Mouse (Mus musculus) ZHBTc4 (cell line): ENCODE data around the gene Galr3.
"Not testable (repeated sequence)": the region's sequence is repeated elsewhere in the genome, so short reads cannot be mapped to it uniquely, and the experiment has no call there.

Experiments
- DNase-seq: peaks from one replicate; pipeline ENCODE4 v3.0.0-alpha.2; 2011; ENCODE audit warnings: low read depth, low spot score

Gene Galr3

GRCm38 (mm10) chr15:79041585-79041984 lies at the start of gene Galr3:
TSS of gene Galr3 (plus strand) at chr15:79041885.
- DNase-seq: no peak

GRCm38 (mm10) chr15:78992235-78992634 lies 49.5 kb upstream of the Galr3 start:
- DNase-seq: peak; percentile 67

DNA sequence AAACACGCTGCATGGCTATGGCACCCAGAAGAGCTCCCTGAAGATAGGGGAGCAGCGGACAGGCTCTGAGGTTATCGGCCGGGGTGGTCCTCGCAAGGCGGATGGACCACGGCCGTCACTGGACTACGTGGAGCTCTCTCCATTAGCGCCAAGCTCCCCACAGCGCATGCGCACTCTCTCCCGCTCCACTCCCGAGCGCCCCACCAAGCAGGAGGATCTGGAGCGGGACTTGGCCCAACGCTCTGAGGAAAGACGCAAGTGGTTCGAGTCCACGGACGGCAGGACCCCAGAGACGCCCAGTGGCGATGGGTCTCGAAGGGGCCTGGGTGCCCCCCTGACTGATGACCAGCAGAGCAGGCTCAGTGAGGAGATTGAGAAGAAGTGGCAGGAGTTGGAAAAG lies 48.8 kb upstream of the Galr3 start:
- DNase-seq: peak; percentile 65

GRCm38 (mm10) chr15:78995916-78996315 lies 45.8 kb upstream of the Galr3 start:
- DNase-seq: no peak

DNA sequence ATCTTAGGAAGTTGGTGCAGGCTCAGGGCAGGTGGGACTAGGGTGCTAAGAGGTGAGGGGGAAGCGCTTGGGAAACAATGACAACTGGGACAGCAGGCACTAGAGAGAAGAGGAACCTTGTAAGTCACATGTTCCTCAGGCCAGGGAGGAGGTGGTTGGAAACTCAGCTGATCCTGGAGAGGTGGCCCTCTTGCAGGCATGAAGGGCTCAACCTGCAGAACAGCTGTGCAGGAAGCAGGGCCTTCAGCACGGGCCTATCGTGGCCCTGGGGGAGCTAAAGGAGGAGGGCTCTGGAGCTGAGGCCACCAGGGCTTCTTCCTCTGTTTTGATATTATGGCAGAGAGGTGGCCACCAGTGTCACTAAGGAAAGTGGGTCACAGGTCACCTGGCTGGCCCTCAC lies 45.0 kb upstream of the Galr3 start:
- DNase-seq: no peak

GRCm38 (mm10) chr15:78998348-78998747 lies 43.3 kb upstream of the Galr3 start:
- peak; percentile 39 for DNase-seq

- no peak for DNase-seq
Observed at GRCm38 (mm10) chr15:78999586-78999985, 42.1 kb upstream of the Galr3 start.

GRCm38 (mm10) chr15:79000357-79000791 lies 41.3 kb upstream of the Galr3 start:
- no peak for DNase-seq

- DNase-seq: no peak
Observed at GRCm38 (mm10) chr15:79001559-79001958, 40.1 kb upstream of the Galr3 start.

DNA sequence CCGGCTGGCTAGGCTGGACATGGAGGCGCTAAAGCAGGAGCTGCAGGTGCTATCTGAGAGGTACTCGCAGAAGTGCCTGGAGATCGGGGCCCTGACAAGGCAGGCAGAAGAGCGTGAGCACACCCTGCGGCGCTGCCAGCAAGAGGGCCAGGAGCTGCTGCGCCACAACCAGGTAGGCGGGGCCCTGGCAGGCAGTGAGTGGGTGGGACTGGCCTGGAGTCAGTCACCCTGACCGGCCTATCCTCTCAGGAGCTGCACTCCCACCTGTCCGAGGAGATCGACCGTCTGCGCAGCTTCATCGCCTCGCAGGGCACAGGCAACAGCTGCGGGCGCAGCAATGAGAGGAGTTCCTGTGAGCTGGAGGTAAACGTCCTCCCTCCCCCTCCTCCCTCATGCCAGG lies 39.6 kb upstream of the Galr3 start:
- peak; percentile 56 for DNase-seq

- no peak for DNase-seq
Observed at GRCm38 (mm10) chr15:79003079-79003478, 38.6 kb upstream of the Galr3 start.

DNA sequence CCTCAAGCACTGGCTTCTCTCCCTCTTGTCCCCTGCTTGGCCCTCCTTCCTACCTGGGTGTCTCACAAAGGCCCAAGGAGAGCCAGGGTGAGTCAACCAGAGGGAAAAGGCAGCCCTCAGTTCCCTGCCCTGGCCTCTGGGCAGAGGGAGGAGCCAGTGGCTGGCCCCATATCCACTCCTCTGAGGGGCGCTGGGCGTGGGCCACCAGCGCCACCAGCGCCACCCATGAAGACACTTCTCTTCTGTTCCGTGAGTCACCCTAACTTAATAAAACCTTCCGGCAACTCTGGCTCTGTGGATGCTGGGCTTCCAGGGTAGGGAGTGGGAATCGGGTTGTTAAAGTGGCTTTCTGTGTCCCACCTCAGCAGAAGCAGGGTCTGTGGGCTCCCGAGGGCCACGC lies 36.1 kb upstream of the Galr3 start:
- no peak for DNase-seq

GRCm38 (mm10) chr15:79006638-79007037 lies 35.0 kb upstream of the Galr3 start:
- peak; percentile 79 for DNase-seq

GRCm38 (mm10) chr15:79007059-79007458 lies 34.6 kb upstream of the Galr3 start:
- DNase-seq: no peak

GRCm38 (mm10) chr15:79007836-79008235 lies 33.8 kb upstream of the Galr3 start:
- not testable (repeated sequence) for DNase-seq

GRCm38 (mm10) chr15:79009734-79010133 lies 32.0 kb upstream of the Galr3 start:
- no peak for DNase-seq

DNA sequence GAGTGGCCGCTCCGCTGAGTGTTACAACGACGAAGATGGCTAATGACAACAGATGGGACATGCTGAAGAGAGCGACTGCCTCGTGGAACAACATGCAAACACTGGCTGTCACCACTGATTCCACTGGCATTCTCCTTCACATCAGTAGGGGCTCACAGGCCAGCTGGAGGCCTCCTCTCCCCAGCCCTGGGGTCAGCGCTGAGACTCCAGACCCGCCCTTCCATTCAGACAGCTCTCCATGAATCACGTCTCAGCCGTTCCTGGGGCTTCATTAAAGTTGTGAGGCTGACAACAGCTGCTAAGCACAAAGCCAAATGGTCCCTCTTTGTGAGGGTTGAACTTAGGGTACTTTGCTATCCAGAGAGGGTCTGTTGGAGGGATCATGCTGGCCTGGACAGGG lies 30.1 kb upstream of the Galr3 start:
- DNase-seq: no peak

DNA sequence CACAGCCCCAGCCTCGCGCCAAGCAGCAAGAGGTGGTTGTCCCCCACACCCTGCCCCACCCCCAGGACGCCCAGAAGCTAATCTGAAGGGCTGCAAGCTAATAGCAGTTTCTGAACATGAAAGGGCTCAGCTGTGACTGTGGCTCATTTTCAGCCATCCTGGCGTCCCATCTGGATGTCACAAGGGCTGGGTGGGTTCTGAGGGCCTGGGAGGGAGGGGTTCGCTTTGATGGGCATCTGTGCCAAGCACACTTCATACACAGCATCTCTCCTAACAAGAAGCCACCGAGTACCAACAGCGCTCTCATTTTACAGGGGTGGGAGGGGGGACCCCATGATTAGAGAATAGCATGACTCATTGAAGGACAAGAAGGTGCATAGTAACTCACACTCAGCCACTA lies 28.3 kb upstream of the Galr3 start:
- no peak for DNase-seq

GRCm38 (mm10) chr15:79018191-79018590 lies 23.5 kb upstream of the Galr3 start:
- DNase-seq: no peak

DNA sequence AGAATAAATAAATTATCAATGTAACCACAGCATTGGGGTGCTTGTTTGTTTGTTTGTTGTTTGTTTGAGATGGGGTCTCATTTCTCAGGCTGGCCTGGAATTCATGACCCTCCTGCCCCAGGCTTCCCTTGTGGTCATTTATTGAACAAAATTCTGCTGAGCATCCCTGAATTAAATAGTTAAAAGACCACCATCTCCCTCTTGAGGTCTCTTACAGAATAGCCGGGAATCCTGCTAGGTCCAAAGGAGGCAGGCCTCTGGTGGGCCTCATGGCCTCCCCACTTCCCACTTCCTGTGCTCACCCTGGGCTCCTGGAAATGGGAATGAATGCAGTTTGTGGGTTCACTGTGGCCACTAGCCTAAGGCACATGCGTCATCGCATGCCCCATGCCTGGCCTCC lies 22.8 kb upstream of the Galr3 start:
- no peak for DNase-seq

- DNase-seq: no peak
Observed at GRCm38 (mm10) chr15:79022671-79023230, 18.9 kb upstream of the Galr3 start.

DNA sequence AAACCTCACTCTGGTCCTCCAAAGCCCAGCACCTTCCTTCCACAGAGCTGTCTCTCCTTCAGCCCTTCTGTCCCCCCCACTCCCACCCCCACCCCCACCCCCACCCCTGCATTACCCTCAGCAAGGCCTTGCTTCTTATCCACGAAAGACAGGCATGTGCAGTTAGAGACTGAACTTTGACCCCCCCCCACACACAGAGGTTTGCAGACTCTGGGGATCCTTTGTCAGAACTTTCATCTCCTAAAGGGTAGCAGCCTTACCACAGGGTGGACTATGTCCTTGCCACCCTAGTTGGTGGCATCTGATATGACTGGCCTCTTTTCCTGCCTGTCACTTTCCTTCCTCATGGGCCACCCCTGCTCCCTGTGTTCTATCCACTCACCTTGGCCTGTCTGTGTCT lies 18.3 kb upstream of the Galr3 start:
- no peak for DNase-seq

- peak; percentile 74 for DNase-seq
Observed at GRCm38 (mm10) chr15:79025687-79026308, 15.9 kb upstream of the Galr3 start.
